Mouse (Mus musculus) forebrain, embryonic 16.5 days (tissue): ENCODE measurements at regions not wholly inside any gene's neighbourhood (a gene's known extent, or its start where the extent isn't known, plus 50 kb on each side); places are given as distances from the start of the nearest gene placed in this dataset.

Experiments used
- ATAC-seq: fragments of 200-750 bp; cut with Nextera tagmentation; 2 replicates; pipeline ENCODE4 v1.8.0; 2017; ENCODE audit warnings: mild to moderate bottlenecking, moderate library complexity
- H3K27ac ChIP-seq: fragments of 300-500 bp; sonication (generic); 2 replicates; pipeline ENCODE4 v1.5.1; 2014; ENCODE audit warnings: low read length, control low read depth
- H3K27me3 ChIP-seq: fragments of 300-500 bp; sonication (generic); replicated peaks from 2 replicates; pipeline ENCODE4 v1.6.1; 2014; ENCODE audit warnings: low read length; ENCODE audit not compliant: control insufficient read depth, insufficient read depth
- H3K36me3 ChIP-seq: fragments of 300-500 bp; sonication (generic); 2 replicates; pipeline ENCODE4 v1.6.1; 2014; ENCODE audit not compliant: control insufficient read depth, insufficient read depth
- H3K4me1 ChIP-seq: fragments of 300-500 bp; sonication (generic); replicated peaks from 2 replicates; pipeline ENCODE4 v1.6.1; 2014; ENCODE audit warnings: low read length; ENCODE audit not compliant: control insufficient read depth, insufficient read depth
- H3K4me2 ChIP-seq: fragments of 300-500 bp; sonication (generic); 2 replicates; pipeline ENCODE4 v1.6.1; 2014; ENCODE audit warnings: mild to moderate bottlenecking, low read length, control low read depth
- H3K4me3 ChIP-seq: fragments of 300-500 bp; sonication (generic); replicated peaks from 2 replicates; pipeline ENCODE4 v1.5.1; 2014; ENCODE audit warnings: mild to moderate bottlenecking, low read length, control low read depth
- H3K9ac ChIP-seq: fragments of 300-500 bp; sonication (generic); replicated peaks from 2 replicates; pipeline ENCODE4 v1.6.1; 2014; ENCODE audit warnings: low read depth, low read length, control low read depth
- H3K9me3 ChIP-seq: fragments of 300-500 bp; sonication (generic); 2 replicates; pipeline ENCODE4 v1.6.1; 2016; ENCODE audit warnings: low read length; ENCODE audit not compliant: control insufficient read depth
- WGBS: fragments of 180-500 bp; shearing (Covaris S2); extraction: QIAGEN DNeasy Blood & Tissue Kit; methylation state at CpG from one replicate; pipeline ENCODE4 v1.1.7; 2014; 5-methylcytosine and 5-hydroxymethylcytosine counted together

- H3K4me2 ChIP-seq = no peak overlapping the region
- no peaks in the 10 kb centered on the region for H3K36me3 ChIP-seq
- no peak for ATAC-seq
- 96% methylated on average over 5 of the region's 5 CpGs for WGBS
- no peak overlapping the region for H3K9ac ChIP-seq
- peaks cover 6% of the 10 kb centered on the region; the same call in 1 of the 2 replicates for H3K4me1 ChIP-seq
- H3K9me3 ChIP-seq = no peaks in the 10 kb centered on the region
- H3K27me3 ChIP-seq = no peaks in the 10 kb centered on the region
- no peak overlapping the region for H3K27ac ChIP-seq
- no peak overlapping the region for H3K4me3 ChIP-seq
Observed at GRCm38 (mm10) chr14:119966666-119967065, 75.6 kb downstream of the Oxgr1 start.

- peak; percentile 78 for ATAC-seq
- H3K9me3 ChIP-seq = no peaks in the 10 kb centered on the region
- no peak overlapping the region for H3K4me3 ChIP-seq
- no peak overlapping the region for H3K9ac ChIP-seq
- H3K4me2 ChIP-seq = no peak overlapping the region
- peaks cover 6% of the 10 kb centered on the region; the same call in 1 of the 2 replicates for H3K4me1 ChIP-seq
- no peaks in the 10 kb centered on the region for H3K36me3 ChIP-seq
- WGBS = 46% methylated on average over 11 of the region's 11 CpGs
- no peaks in the 10 kb centered on the region for H3K27me3 ChIP-seq
- H3K27ac ChIP-seq = no peak overlapping the region
Observed at GRCm38 (mm10) chr14:119965842-119966483, 76.3 kb downstream of the Oxgr1 start.

GRCm38 (mm10) chr14:119963741-119964140 lies 78.5 kb downstream of the Oxgr1 start:
- H3K27me3 ChIP-seq = no peaks in the 10 kb centered on the region
- no peak overlapping the region for H3K27ac ChIP-seq
- H3K36me3 ChIP-seq = no peaks in the 10 kb centered on the region
- ATAC-seq = no peak
- WGBS = 55% methylated on average over 3 of the region's 3 CpGs
- H3K9ac ChIP-seq = no peak overlapping the region
- H3K4me1 ChIP-seq = peaks cover 6% of the 10 kb centered on the region; the same call in 1 of the 2 replicates
- H3K9me3 ChIP-seq = no peaks in the 10 kb centered on the region
- no peak overlapping the region for H3K4me3 ChIP-seq
- H3K4me2 ChIP-seq = no peak overlapping the region

- H3K4me3 ChIP-seq = no peak overlapping the region
- H3K4me1 ChIP-seq = peaks cover 7% of the 10 kb centered on the region
- 67% methylated on average over 14 of the region's 14 CpGs for WGBS
- 0 out of 2 replicates have a peak, but pooled peaks have one; percentile 28 for ATAC-seq
- no peaks in the 10 kb centered on the region for H3K27me3 ChIP-seq
- H3K4me2 ChIP-seq = no peak overlapping the region
- H3K9me3 ChIP-seq = no peaks in the 10 kb centered on the region
- H3K36me3 ChIP-seq = no peaks in the 10 kb centered on the region
- no peak overlapping the region for H3K9ac ChIP-seq
- H3K27ac ChIP-seq = no peak overlapping the region
Observed at GRCm38 (mm10) chr14:119953861-119954260, 88.4 kb downstream of the Oxgr1 start.

- H3K27ac ChIP-seq = no peak overlapping the region
- H3K4me2 ChIP-seq = no peak overlapping the region
- H3K9me3 ChIP-seq = no peaks in the 10 kb centered on the region
- H3K27me3 ChIP-seq = no peaks in the 10 kb centered on the region
- H3K4me1 ChIP-seq = peaks cover 7% of the 10 kb centered on the region
- ATAC-seq = peak; percentile 68
- H3K9ac ChIP-seq = no peak overlapping the region
- no peaks in the 10 kb centered on the region for H3K36me3 ChIP-seq
- WGBS = 27% methylated on average over 10 of the region's 10 CpGs
- H3K4me3 ChIP-seq = no peak overlapping the region
Observed at GRCm38 (mm10) chr14:119952877-119953624, 89.2 kb downstream of the Oxgr1 start.
